Mouse (Mus musculus): ENCODE results near the gene Smg8.
A peak's percentile ranks its signal among the peaks of the same experiment; 100 is the strongest.
"Not testable (repeated sequence)": the region's sequence is repeated elsewhere in the genome, so short reads cannot be mapped to it uniquely, and the experiment has no call there.

Gene Smg8

GRCm38 (mm10) chr11:87086290-87086984 is at the start of gene Smg8:
TSS of gene Smg8 (minus strand) at chr11:87086774.
- DNase-seq (ENCODE audit: low spot score in 2 of 2): peak; percentile 79 to 82

- no peak for DNase-seq (ENCODE audit: low spot score in 2 of 2)
Observed at GRCm38 (mm10) chr11:87136233-87136632, 49.7 kb upstream of the Smg8 start.

GRCm38 (mm10) chr11:87126824-87127816 is 40.5 kb upstream of the Smg8 start, which contains the start of gene Trim37:
TSS of gene Trim37 (plus strand) at chr11:87127077.
- DNase-seq (ENCODE audit: low spot score in 2 of 2): peak; percentile 84 to 88

- DNase-seq (ENCODE audit: low spot score in 2 of 2): no peak
Observed at GRCm38 (mm10) chr11:87126281-87126823, 39.8 kb upstream of the Smg8 start.

GRCm38 (mm10) chr11:87125562-87125961 is 39.0 kb upstream of the Smg8 start:
- no peak for DNase-seq (ENCODE audit: low spot score in 2 of 2)

- no peak for DNase-seq (ENCODE audit: low spot score in 2 of 2)
Observed at GRCm38 (mm10) chr11:87121864-87122263, 35.3 kb upstream of the Smg8 start.

- DNase-seq (ENCODE audit: low spot score in 2 of 2): no peak
Observed at GRCm38 (mm10) chr11:87110172-87110909, 23.8 kb upstream of the Smg8 start.

GRCm38 (mm10) chr11:87109519-87110171 is 23.1 kb upstream of the Smg8 start:
- peak in 1 of 2 experiments; percentile 11 for DNase-seq (ENCODE audit: low spot score in 2 of 2)

GRCm38 (mm10) chr11:87108755-87109518 is 22.4 kb upstream of the Smg8 start, which contains the start of gene Ska2:
TSS of gene Ska2 (plus strand) at chr11:87109234.
- DNase-seq (ENCODE audit: low spot score in 2 of 2): peak; percentile 98

GRCm38 (mm10) chr11:87108409-87108754 is 21.8 kb upstream of the Smg8 start, which contains the start of gene Prr11:
TSS of gene Prr11 (minus strand) at chr11:87108708.
- no peak for DNase-seq (ENCODE audit: low spot score in 2 of 2)

GRCm38 (mm10) chr11:87087142-87087541 is 568 bp upstream of the Smg8 start:
- no peak for DNase-seq (ENCODE audit: low spot score in 2 of 2)

GRCm38 (mm10) chr11:87085461-87085860 is 1.1 kb downstream of the Smg8 start:
- DNase-seq (ENCODE audit: low spot score in 2 of 2): no peak

- no peak for DNase-seq (ENCODE audit: low spot score in 2 of 2)
Observed at GRCm38 (mm10) chr11:87083712-87084111, 2.9 kb downstream of the Smg8 start.

- peak; percentile 89 to 91 for DNase-seq (ENCODE audit: low spot score in 2 of 2)
Observed at GRCm38 (mm10) chr11:87073866-87074440, 12.6 kb downstream of the Smg8 start, which contains the start of gene Gdpd1. TSS of gene Gdpd1 (minus strand) at chr11:87074062.

GRCm38 (mm10) chr11:87073343-87073865 is 13.2 kb downstream of the Smg8 start:
- peak; percentile 78 to 79 for DNase-seq (ENCODE audit: low spot score in 2 of 2)

- DNase-seq (ENCODE audit: low spot score in 2 of 2): no peak
Observed at GRCm38 (mm10) chr11:87062087-87062486, 24.5 kb downstream of the Smg8 start.

GRCm38 (mm10) chr11:87060410-87060809 is 26.2 kb downstream of the Smg8 start:
- DNase-seq (ENCODE audit: low spot score in 2 of 2): no peak

GRCm38 (mm10) chr11:87056286-87056685 is 30.3 kb downstream of the Smg8 start:
- no peak for DNase-seq (ENCODE audit: low spot score in 2 of 2)

GRCm38 (mm10) chr11:87048900-87049299 is 37.7 kb downstream of the Smg8 start:
- DNase-seq (ENCODE audit: low spot score in 2 of 2): not testable (repeated sequence)

Data from right cerebral cortex, adult 2 months (tissue).